Mouse (Mus musculus): ENCODE results near the gene Trip13. TPM values are rescaled to one million over a fixed set of nuclear protein-coding genes. Genes with fewer than 3 reads are reported as not detected.

The Trip13 gene
- polyA plus RNA-seq, 1 experiment from 2014 or later, result 19.1 TPM

- ATAC-seq (replicated peaks; ENCODE audit: low FRiP score, low read depth) (no peak), DNase-seq (ENCODE audit: low spot score) (no peak)
- H3K9ac ChIP-seq (ENCODE audit: low read depth, low read length), result no peak overlapping the region
- 86% methylated on average over 10 of the region's 10 CpGs for WGBS
- H3K27me3 ChIP-seq (ENCODE audit: insufficient read depth, low read length), result no peaks in the 10 kb centered on the region
- H3K4me2 ChIP-seq (ENCODE audit: low read length), result no peak overlapping the region
- no peaks in the 10 kb centered on the region for H3K4me1 ChIP-seq (replicated peaks; ENCODE audit: insufficient read depth, low read length)
- H3K36me3 ChIP-seq (ENCODE audit: insufficient read depth, low read length), result peaks cover 46% of the 10 kb centered on the region
- H3K27ac ChIP-seq, result no peak overlapping the region
- H3K9me3 ChIP-seq (replicated peaks; ENCODE audit: low read length), result no peaks in the 10 kb centered on the region
- no peak for TF ChIP-seq CTCF (IDR thresholded peaks at IDR 0.05; ENCODE audit: low read depth)
- no peak overlapping the region for H3K4me3 ChIP-seq (replicated peaks; ENCODE audit: low read depth, low read length)
These were observed 22.6 kb upstream of the Trip13 start for GRCm38 (mm10) chr13:73960117-73960652.

- 91% methylated on average over 5 of the region's 5 CpGs for WGBS
These were observed 17.9 kb upstream of the Trip13 start for GRCm38 (mm10) chr13:73955531-73955930.

GRCm38 (mm10) chr13:73954666-73955065 is 17.1 kb upstream of the Trip13 start:
- no peak for TF ChIP-seq CTCF (IDR thresholded peaks at IDR 0.05; ENCODE audit: low read depth)
- H3K27me3 ChIP-seq (ENCODE audit: insufficient read depth, low read length), result no peaks in the 10 kb centered on the region
- no peaks in the 10 kb centered on the region for H3K4me1 ChIP-seq (replicated peaks; ENCODE audit: insufficient read depth, low read length)
- ATAC-seq (replicated peaks; ENCODE audit: low FRiP score, low read depth) (peak; percentile 59), DNase-seq (ENCODE audit: low spot score) (no peak)
- no peak overlapping the region for H3K27ac ChIP-seq
- H3K9ac ChIP-seq (ENCODE audit: low read depth, low read length), result no peak overlapping the region
- H3K4me3 ChIP-seq (replicated peaks; ENCODE audit: low read depth, low read length), result no peak overlapping the region
- peaks cover 48% of the 10 kb centered on the region for H3K36me3 ChIP-seq (ENCODE audit: insufficient read depth, low read length)
- H3K9me3 ChIP-seq (replicated peaks; ENCODE audit: low read length), result no peaks in the 10 kb centered on the region
- 24% methylated on average over 6 of the region's 6 CpGs for WGBS
- H3K4me2 ChIP-seq (ENCODE audit: low read length), result no peak overlapping the region

More at GRCm38 (mm10) chr13:73955531-73955930, 17.9 kb upstream of the Trip13 start:
- DNase-seq (ENCODE audit: low spot score) (no peak), ATAC-seq (replicated peaks; ENCODE audit: low FRiP score, low read depth) (no peak)
- Histone ChIP-seq H3K9me3 (replicated peaks; ENCODE audit: low read length) (no peaks in the 10 kb centered on the region), H3K27me3 (ENCODE audit: insufficient read depth, low read length) (no peaks in the 10 kb centered on the region), H3K4me1 (replicated peaks; ENCODE audit: insufficient read depth, low read length) (no peaks in the 10 kb centered on the region), H3K4me2 (ENCODE audit: low read length) (no peak overlapping the region), H3K9ac (ENCODE audit: low read depth, low read length) (no peak overlapping the region), H3K27ac (no peak overlapping the region), H3K4me3 (replicated peaks; ENCODE audit: low read depth, low read length) (no peak overlapping the region), H3K36me3 (ENCODE audit: insufficient read depth, low read length) (peaks cover 48% of the 10 kb centered on the region)
- TF ChIP-seq CTCF (IDR thresholded peaks at IDR 0.05; ENCODE audit: low read depth), result no peak

GRCm38 (mm10) chr13:73953551-73954130 is 16.1 kb upstream of the Trip13 start:
- Histone ChIP-seq H3K4me1 (replicated peaks; ENCODE audit: insufficient read depth, low read length) (no peaks in the 10 kb centered on the region), H3K9ac (ENCODE audit: low read depth, low read length) (no peak overlapping the region), H3K27ac (no peak overlapping the region), H3K27me3 (ENCODE audit: insufficient read depth, low read length) (no peaks in the 10 kb centered on the region), H3K36me3 (ENCODE audit: insufficient read depth, low read length) (peaks cover 52% of the 10 kb centered on the region), H3K4me2 (ENCODE audit: low read length) (no peak overlapping the region), H3K9me3 (replicated peaks; ENCODE audit: low read length) (no peaks in the 10 kb centered on the region), H3K4me3 (replicated peaks; ENCODE audit: low read depth, low read length) (no peak overlapping the region)
- 90% methylated on average over 1 of the region's 1 CpGs for WGBS
- ATAC-seq (replicated peaks; ENCODE audit: low FRiP score, low read depth) (no peak), DNase-seq (ENCODE audit: low spot score) (no peak)
- no peak for TF ChIP-seq CTCF (IDR thresholded peaks at IDR 0.05; ENCODE audit: low read depth)

- H3K9ac ChIP-seq (ENCODE audit: low read depth, low read length), result no peak overlapping the region
- DNase-seq (ENCODE audit: low spot score) (no peak), ATAC-seq (replicated peaks; ENCODE audit: low FRiP score, low read depth) (no peak)
- no peaks in the 10 kb centered on the region for H3K27me3 ChIP-seq (ENCODE audit: insufficient read depth, low read length)
- no peak overlapping the region for H3K4me2 ChIP-seq (ENCODE audit: low read length)
- no peaks in the 10 kb centered on the region for H3K4me1 ChIP-seq (replicated peaks; ENCODE audit: insufficient read depth, low read length)
- 93% methylated on average over 9 of the region's 9 CpGs for WGBS
- no peak overlapping the region for H3K27ac ChIP-seq
- peaks cover 71% of the 10 kb centered on the region for H3K36me3 ChIP-seq (ENCODE audit: insufficient read depth, low read length)
- H3K4me3 ChIP-seq (replicated peaks; ENCODE audit: low read depth, low read length), result no peak overlapping the region
- TF ChIP-seq CTCF (IDR thresholded peaks at IDR 0.05; ENCODE audit: low read depth), result no peak
- no peaks in the 10 kb centered on the region for H3K9me3 ChIP-seq (replicated peaks; ENCODE audit: low read length)
These were observed 7.0 kb upstream of the Trip13 start for GRCm38 (mm10) chr13:73944606-73945005.

- H3K4me2 ChIP-seq (ENCODE audit: low read length), result no peak overlapping the region
- H3K9me3 ChIP-seq (replicated peaks; ENCODE audit: low read length), result no peaks in the 10 kb centered on the region
- H3K4me1 ChIP-seq (replicated peaks; ENCODE audit: insufficient read depth, low read length), result 0 out of 2 replicates have a peak, but pooled peaks cover 5% of the 10 kb centered on the region
- WGBS, result 96% methylated on average over 5 of the region's 5 CpGs
- no peaks in the 10 kb centered on the region for H3K27me3 ChIP-seq (ENCODE audit: insufficient read depth, low read length)
- no peak for ATAC-seq (replicated peaks; ENCODE audit: low FRiP score, low read depth)
- H3K36me3 ChIP-seq (ENCODE audit: insufficient read depth, low read length), result peaks cover 23% of the 10 kb centered on the region
- DNase-seq (ENCODE audit: low spot score), result no peak
- no peak overlapping the region for H3K4me3 ChIP-seq (replicated peaks; ENCODE audit: low read depth, low read length)
- TF ChIP-seq CTCF (IDR thresholded peaks at IDR 0.05; ENCODE audit: low read depth), result no peak
- H3K27ac ChIP-seq, result no peak overlapping the region
- no peak overlapping the region for H3K9ac ChIP-seq (ENCODE audit: low read depth, low read length)
These were observed 1.5 kb upstream of the Trip13 start for GRCm38 (mm10) chr13:73939101-73939500.
